Mouse (Mus musculus) left cerebral cortex, postnatal 36 days (tissue): ENCODE measurements around the gene Lrrc8e. TPM values are rescaled to one million over a fixed set of nuclear protein-coding genes. Genes with fewer than 3 reads are reported as not detected.

Experiments
- total RNA-seq, 2 experiments: library from RNA; stranded (reverse); gene quantifications; 2 replicates each; pipeline ENCODE4 v1.2.3; 2021

The Lrrc8e gene
- total RNA-seq, 2 experiments from 2014 or later: not detected

Other genes starting within 250 kb of the Lrrc8e start
- gene Cd209f, start 121.0 kb upstream of the Lrrc8e start, total RNA-seq: not detected
- not detected for gene Cd209g, start 92.7 kb upstream of the Lrrc8e start, total RNA-seq
- 100 to 1,000 TPM; 104 to 117 TPM for gene Evi5l, start 60.3 kb upstream of the Lrrc8e start, total RNA-seq
- gene Prr36, start 9.4 kb upstream of the Lrrc8e start, total RNA-seq: 10 to 100 TPM; 47.8 to 48.7 TPM
- 10 to 100 TPM; 96.5 to 97.2 TPM for gene Map2k7, start 11.9 kb downstream of the Lrrc8e start, total RNA-seq
- 1 to 10 TPM in 1 of 2 experiments, not detected in 1; 1.4 TPM for gene Gm49320, start 12.0 kb downstream of the Lrrc8e start, total RNA-seq
- gene Tgfbr3l, start 21.4 kb downstream of the Lrrc8e start, total RNA-seq: 10 to 100 TPM in 1 of 2 experiments, 1 to 10 TPM in 1; 6.4 to 14.1 TPM
- 10 to 100 TPM; 28.5 to 36.5 TPM for gene Snapc2, start 26.3 kb downstream of the Lrrc8e start, total RNA-seq
- gene Ctxn1, start 32.4 kb downstream of the Lrrc8e start, total RNA-seq: 100 to 1,000 TPM; 599 to 686 TPM
- gene Timm44, start 49.1 kb downstream of the Lrrc8e start, total RNA-seq: 10 to 100 TPM; 58.9 to 75.6 TPM
- 10 to 100 TPM; 14.7 to 32.5 TPM for gene Ccl25, start 98.4 kb downstream of the Lrrc8e start, total RNA-seq
- 10 to 100 TPM; 67.1 to 79.3 TPM for gene Elavl1, start 98.6 kb downstream of the Lrrc8e start, total RNA-seq